Mouse (Mus musculus) forelimb bud, embryonic 11.5 days (tissue): ENCODE results near the gene Tmem101.
"Not testable (repeated sequence)": the region's sequence is repeated elsewhere in the genome, so short reads cannot be mapped to it uniquely, and the experiment has no call there.

Experiments
- DNase-seq: peaks from one replicate; pipeline ENCODE4 v3.0.0-alpha.2; 2012; ENCODE audit warnings: low read depth, low spot score

Gene Tmem101

GRCm38 (mm10) chr11:102156039-102156785, at the start of gene Tmem101:
Gene Tmem101, minus strand, starts transcription at chr11:102156404.
- peak; percentile 92 for DNase-seq

GRCm38 (mm10) chr11:102201408-102201821, 45.2 kb upstream of the Tmem101 start:
- no peak for DNase-seq

- no peak for DNase-seq
These were observed 43.7 kb upstream of the Tmem101 start for GRCm38 (mm10) chr11:102199856-102200255.

- DNase-seq = no peak
These were observed 42.0 kb upstream of the Tmem101 start for GRCm38 (mm10) chr11:102198245-102198644.

- DNase-seq = no peak
These were observed 40.0 kb upstream of the Tmem101 start for GRCm38 (mm10) chr11:102196018-102196797.

GRCm38 (mm10) chr11:102193657-102194440, 37.6 kb upstream of the Tmem101 start:
- DNase-seq = no peak

GRCm38 (mm10) chr11:102190848-102191247, 34.6 kb upstream of the Tmem101 start:
- DNase-seq = no peak

GRCm38 (mm10) chr11:102189461-102190436, 33.5 kb upstream of the Tmem101 start, which contains the start of gene G6pc3:
Gene G6pc3, plus strand, starts transcription at chr11:102189620.
- DNase-seq = peak; percentile 84

GRCm38 (mm10) chr11:102188980-102189379, 32.8 kb upstream of the Tmem101 start:
- DNase-seq = no peak

GRCm38 (mm10) chr11:102186235-102186634, 30.0 kb upstream of the Tmem101 start:
- no peak for DNase-seq

GRCm38 (mm10) chr11:102185677-102186076, 29.5 kb upstream of the Tmem101 start:
- DNase-seq = no peak

GRCm38 (mm10) chr11:102184646-102185495, 28.7 kb upstream of the Tmem101 start, which contains the start of gene Lsm12:
Gene Lsm12, minus strand, starts transcription at chr11:102185296.
- peak; percentile 94 for DNase-seq

- no peak for DNase-seq
These were observed 28.0 kb upstream of the Tmem101 start for GRCm38 (mm10) chr11:102184253-102184645.

- DNase-seq = no peak
These were observed 23.6 kb upstream of the Tmem101 start for GRCm38 (mm10) chr11:102179836-102180235.

- DNase-seq = no peak
These were observed 12.5 kb upstream of the Tmem101 start for GRCm38 (mm10) chr11:102168689-102169088.

- DNase-seq = no peak
These were observed 11.3 kb upstream of the Tmem101 start for GRCm38 (mm10) chr11:102167539-102167938.

- DNase-seq = no peak
These were observed 9.9 kb upstream of the Tmem101 start for GRCm38 (mm10) chr11:102165971-102166722.

GRCm38 (mm10) chr11:102159781-102160180, 3.6 kb upstream of the Tmem101 start:
- DNase-seq = no peak

- not testable (repeated sequence) for DNase-seq
These were observed 1.8 kb upstream of the Tmem101 start for GRCm38 (mm10) chr11:102158024-102158423.
